Mouse (Mus musculus) spleen, postnatal 10 days (tissue): ENCODE results near the gene Elf2.

ENCODE experiments used
- DNase-seq, 2 experiments: peaks; one replicate each; pipeline ENCODE4 v3.0.0; 2021 to 2022; ENCODE audit warnings: low spot score in 2 of 2

The Elf2 gene

GRCm38 (mm10) chr3:51340552-51341267 is at the start of gene Elf2:
TSS of gene Elf2 (minus strand) at chr3:51340663.
- DNase-seq = peak; percentile 84 to 89

- DNase-seq = no peak
These were observed 48.4 kb upstream of the Elf2 start for GRCm38 (mm10) chr3:51388904-51389303.

- no peak for DNase-seq
These were observed 47.5 kb upstream of the Elf2 start for GRCm38 (mm10) chr3:51387868-51388381.

- DNase-seq = no peak
These were observed 46.6 kb upstream of the Elf2 start for GRCm38 (mm10) chr3:51387134-51387451.

DNA sequence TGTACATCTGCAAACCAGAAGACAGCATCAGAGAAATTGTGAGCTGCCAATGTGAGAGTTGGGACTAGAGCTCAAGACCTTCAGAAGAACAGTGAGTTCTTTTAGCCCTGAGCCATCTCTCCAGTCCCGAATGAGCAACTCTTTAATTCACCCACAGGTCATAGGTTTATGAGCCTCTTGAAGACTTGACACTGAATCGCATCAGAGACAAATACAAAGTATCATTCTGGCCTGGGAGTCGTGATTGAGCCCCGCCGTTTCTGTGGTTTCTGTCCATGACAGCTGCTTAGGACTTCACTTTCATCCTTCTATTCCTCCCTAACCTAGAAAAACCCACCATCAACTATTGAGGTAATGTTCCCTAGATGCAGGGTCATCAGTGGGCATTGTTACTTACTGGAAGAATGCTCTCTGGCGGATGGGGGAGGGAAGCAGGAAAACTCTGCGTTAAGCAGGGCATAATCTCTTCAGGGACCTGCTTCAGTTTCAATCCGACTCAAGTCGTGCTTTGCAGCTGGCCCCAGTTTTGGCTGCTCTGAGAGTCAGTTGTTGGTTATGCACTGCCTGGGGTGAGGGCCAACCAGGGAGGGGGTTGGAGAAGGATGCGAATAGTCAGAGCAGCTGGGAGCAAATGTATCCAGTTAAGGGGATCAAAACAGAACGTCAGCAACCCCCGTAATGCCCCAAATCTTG is 46.1 kb upstream of the Elf2 start:
- no peak for DNase-seq

DNA sequence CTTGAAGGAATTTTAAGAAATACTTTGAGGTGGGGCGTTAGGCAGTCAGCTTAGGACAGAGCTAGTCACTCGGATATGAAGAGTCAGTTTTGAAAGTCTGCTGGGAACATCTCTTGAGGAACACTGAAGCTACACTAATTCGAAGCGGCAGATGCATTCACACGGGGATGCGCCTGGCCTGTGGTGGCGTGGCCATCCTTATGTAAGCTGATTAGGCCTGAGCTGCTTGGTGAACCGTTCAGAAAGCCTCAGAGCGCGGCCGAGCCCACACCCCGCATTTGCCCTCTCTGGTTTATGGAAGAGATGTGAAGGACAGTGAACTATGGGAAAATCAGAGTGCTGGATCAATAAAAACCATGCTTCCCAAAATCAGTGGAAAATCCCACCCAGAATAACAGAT is 42.9 kb upstream of the Elf2 start:
- DNase-seq = no peak

- DNase-seq = no peak
These were observed 40.2 kb upstream of the Elf2 start for GRCm38 (mm10) chr3:51380660-51381014.

DNA sequence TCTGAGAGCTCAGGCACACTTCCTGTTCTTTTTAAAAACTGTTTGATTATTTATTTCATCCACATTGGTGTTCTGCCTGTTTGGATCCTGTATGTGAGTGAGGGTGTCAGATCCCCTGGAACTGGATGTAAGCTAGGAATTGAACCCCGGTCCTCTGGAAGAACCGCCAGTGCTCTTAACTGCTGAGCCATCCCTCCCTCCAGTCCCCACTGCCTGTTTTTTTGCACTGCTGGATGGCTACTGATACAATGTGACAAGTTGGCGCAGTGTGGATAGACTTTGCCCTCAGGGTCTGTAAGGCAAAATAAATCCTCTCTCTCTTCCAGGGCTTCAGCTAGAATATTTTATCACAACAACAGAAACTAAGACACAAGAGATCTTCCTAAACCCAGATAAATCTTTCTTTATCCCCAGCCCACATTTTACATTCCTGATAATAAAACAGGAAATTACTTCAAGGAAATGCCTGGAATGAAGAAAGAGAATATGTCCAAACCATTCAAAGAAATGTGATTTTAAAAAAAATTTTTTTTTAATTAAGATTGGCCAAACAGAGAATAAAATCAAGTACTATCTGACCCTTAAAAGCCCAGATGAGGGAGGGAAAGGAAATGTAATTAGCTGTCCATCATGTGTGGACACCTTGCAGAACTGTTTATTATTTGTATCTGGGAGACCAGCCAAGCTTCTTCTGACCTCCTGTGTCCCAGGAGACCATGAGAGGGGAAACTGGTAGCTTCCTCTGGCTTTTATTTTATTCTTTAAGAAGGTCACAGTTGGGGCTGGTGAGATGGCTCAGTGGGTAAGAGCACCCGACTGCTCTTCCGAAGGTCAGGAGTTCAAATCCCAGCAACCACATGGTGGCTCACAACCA is 39.6 kb upstream of the Elf2 start:
- no peak for DNase-seq

DNA sequence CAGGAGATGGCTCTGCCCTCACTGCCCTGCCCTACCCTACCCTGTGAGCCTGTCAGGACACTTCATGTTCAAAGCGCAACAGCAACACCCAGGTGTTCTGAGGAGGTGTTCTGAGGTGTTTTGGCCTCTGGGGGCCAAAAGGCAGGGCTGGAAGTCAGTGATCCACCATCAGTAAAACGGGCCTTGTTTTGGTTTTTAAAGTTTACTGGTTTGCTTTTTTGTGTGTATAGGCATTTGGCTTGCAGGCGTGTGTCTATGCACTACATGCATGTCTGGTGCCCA is 38.1 kb upstream of the Elf2 start:
- DNase-seq = no peak

- DNase-seq = peak in 1 of 2 experiments; percentile 38
These were observed 37.6 kb upstream of the Elf2 start for GRCm38 (mm10) chr3:51377878-51378664.

DNA sequence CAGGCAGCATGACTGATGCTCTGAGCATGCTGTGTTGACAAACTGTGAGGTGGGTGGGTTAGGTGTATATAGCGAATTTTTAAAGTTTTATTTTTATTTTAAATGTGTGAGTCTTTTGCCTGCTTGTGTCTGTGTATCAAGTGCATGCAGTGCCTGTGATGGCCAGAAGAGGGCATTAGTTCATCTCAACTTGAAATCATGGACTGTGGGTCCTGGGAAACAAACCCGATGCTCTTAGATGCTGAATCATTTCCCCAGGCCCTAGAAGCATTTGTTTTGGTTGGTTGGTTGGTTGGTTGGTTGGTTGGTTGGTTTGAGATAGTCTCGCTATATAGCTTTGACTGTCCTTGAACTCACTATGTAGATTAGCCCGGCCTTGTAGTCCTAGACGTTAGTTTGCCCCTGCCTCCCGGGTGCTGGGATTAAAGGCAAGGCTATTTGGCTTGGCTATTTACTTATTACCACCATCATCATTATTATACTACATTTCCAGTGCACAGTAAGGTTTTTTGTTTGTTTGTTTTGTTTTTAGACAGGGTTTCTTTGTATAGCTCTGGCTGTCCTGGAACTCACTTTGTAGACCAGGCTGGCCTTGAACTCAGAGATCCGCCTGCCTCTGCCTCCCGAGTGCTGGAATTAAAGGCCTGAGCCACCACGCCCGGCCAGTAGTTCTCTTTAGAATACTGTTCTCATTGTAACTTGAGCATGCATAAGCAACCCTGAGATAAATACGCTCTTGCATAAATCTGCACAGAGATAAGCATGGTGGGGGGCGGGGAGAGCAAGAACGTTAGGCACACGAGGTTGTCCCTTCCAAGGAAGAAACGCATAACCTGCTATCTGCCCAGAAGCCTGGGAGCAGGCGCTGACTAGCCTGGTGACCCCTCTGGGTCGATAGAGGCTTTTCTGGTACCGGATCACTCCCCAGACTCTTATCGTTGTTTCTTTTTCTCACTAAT is 35.1 kb upstream of the Elf2 start:
- DNase-seq = peak; percentile 41 to 76

- no peak for DNase-seq
These were observed 33.1 kb upstream of the Elf2 start for GRCm38 (mm10) chr3:51373544-51373943.

GRCm38 (mm10) chr3:51372883-51373282 is 32.4 kb upstream of the Elf2 start:
- no peak for DNase-seq

GRCm38 (mm10) chr3:51371826-51372225 is 31.4 kb upstream of the Elf2 start:
- no peak for DNase-seq

- DNase-seq = no peak
These were observed 27.5 kb upstream of the Elf2 start for GRCm38 (mm10) chr3:51368011-51368410.

DNA sequence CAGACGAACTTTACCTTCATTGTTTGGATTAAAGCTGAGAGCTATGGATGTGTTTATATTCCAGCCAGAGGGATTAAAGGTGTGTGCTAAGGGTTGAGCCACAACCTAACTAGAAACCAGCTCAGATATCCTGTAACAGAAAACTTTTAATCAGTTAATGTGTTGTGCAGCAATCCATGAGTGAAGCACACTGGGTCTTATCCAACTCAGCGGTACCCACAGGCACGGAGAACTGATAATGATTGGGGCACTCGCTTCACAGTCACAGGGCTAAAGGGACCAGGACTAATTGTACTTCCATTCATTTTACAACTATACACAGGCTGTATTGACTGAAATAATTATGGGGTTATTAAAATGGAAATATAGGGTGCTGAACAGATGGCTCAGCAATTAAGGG is 26.5 kb upstream of the Elf2 start:
- DNase-seq = no peak

DNA sequence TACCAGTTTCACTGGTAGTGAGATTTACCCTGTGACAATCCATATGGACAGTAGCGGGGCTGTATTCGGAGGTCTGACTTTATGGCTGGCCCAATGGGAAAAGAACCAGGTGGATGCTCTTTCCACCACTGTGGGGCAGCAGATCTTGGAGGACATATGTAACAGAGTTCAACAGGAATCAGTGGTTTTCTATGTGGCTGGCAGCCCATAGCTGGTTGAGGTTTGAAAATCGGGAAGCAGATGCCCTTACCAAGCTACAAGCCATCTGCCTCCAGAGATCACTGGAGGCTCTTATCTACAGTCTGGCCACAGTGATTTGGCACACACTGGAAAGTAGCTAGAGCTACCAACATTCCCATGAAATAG is 25.0 kb upstream of the Elf2 start:
- DNase-seq = no peak

DNA sequence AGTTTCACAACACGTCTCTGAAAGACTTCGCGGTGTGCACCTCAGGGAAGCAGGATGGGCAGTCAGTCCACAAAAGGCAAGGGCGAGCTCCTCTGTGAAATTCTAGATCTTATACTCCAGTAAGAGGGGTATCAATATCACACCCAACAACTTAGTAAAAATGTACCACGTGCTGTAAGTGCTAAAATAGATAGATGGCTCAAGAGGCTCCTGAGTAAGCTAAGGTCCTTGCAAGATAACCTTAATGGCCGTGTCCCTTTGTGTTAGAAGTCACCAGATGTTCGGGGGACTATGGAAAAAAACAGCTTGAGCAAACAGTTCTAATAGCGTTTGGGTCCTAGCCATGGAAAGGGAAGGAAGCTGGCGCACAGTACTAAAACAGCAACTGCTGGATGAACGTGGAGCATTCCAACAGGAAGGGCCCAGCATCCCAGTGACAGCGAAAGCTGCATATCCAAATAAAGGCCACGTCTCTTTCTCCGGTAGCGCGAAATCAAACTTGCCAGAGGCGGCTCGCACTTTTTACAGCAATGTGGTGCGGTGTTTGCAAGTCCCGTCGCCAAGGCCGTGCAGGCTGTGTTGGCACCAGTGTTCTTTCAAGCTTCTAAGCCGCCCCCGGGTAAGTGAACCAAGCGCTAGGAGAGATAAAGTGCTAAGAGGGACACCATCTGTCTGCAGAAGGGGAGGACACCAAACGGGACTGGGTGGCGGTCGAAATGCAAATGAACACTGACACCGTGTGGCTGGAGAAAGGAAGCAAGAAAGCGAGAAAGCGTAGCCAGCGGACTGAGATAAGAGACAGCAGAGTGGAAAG is 24.4 kb upstream of the Elf2 start:
- DNase-seq = peak; percentile 57 to 80

DNA sequence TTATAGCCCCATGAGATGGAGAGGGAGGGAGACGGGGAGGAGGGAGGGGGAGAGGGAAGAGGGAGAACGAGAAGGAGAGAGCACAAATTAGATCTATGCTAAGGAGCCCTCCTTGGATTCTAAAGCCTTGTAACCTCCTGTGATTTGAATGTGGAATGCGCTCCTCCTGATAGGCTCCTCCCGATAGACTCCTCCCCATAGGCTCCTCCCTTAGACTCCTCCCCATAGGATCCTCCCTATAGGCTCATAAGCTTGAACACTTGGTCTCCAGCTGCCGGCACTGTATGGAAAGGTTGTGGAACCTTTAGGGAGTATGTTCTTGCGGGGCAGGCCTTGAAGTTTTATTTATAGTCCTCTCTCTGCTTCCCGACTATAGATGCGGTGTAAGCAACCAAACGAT is 20.6 kb upstream of the Elf2 start:
- DNase-seq = no peak
